Mouse (Mus musculus) left cerebral cortex, postnatal 36 days (tissue): ENCODE data around the gene Tubb2b. TPM values are rescaled to one million over a fixed set of nuclear protein-coding genes. Genes with fewer than 3 reads are reported as not detected.

Experiments used
- DNase-seq, 2 experiments: peaks; one replicate each; pipeline ENCODE4 v3.0.0; 2021 to 2022; ENCODE audit warnings: low spot score in 2 of 2, mixed read lengths in 1 of 2
- intact Hi-C: fragments of 180-260 bp; cut with DNase I; formaldehyde crosslinking; loops from one replicate; pipeline ENCODE4 v1.15.1; 2025
- total RNA-seq, 2 experiments: library from RNA; stranded (reverse); gene quantifications; 2 replicates each; pipeline ENCODE4 v1.2.3; 2021

Tubb2b gene
- total RNA-seq, 2 experiments from 2014 or later: 174 to 183 TPM

GRCm38 (mm10) chr13:34081926-34082325, 48.3 kb downstream of the Tubb2b start:
- intact Hi-C loops: no loop called here
- no peak for DNase-seq

- no peak for DNase-seq
- intact Hi-C loops: loop anchor here (2.0 kb wide), 1 partner anchor 71 kb away; no protein-coding TSS in a partner anchor
These were observed 50.5 kb downstream of the Tubb2b start for GRCm38 (mm10) chr13:34079801-34080200.

- DNase-seq: no peak
- intact Hi-C loops: loop anchor here (2.0 kb wide), 1 partner anchor 72 kb away; no protein-coding TSS in a partner anchor
These were observed 51.6 kb downstream of the Tubb2b start for GRCm38 (mm10) chr13:34078500-34079280.

DNA sequence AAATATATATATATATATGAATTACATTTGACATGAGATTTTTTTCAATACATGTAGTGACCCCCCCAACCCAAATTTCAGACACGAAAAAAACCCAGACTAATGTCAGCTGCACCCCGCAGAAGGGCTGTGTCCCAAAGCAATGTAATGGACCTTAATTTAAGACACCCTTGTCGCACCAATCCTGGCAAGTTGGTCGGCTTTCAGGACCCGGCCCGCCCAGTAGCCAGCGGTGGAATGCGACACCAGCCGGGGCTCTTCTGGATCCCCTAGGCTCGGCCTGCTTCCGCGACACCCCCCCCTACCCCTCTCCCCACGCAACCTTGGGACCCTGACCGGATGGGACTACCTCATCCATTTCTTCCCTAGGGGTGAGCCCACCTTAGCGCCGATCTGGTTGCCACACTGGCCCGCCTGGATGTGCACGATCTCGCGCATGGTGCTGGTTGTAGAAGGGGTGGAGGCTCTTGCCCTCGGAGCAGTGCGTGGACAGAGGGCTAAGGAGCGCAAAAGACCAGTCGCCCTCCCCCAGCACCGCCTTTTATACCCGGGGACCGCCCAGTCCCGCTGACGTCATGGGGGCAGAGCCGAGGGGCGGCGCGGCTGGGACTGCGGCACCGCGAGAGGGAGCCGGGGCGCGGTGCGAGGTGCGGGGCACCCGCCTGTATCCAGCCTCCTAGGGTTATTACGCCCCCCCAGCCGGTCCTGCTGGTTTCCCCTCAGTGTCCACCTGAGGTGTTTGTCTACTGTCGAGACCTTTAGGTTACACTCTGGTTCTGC, 52.6 kb downstream of the Tubb2b start, which contains the start of gene Tubb2a:
TSS of gene Tubb2a (minus strand) at position 516 of the 780 bp plus-strand sequence.
- intact Hi-C loops: loop anchor here (2.0 kb wide), 2 partner anchors 53 to 73 kb away; partner anchors contain the start of gene Tubb2b
- DNase-seq: peak; percentile 91 to 92

Other genes starting within 250 kb of the Tubb2b start
- under 1 TPM; 0.47 to 0.68 TPM for gene Serpinb6c, start 224.8 kb downstream of the Tubb2b start, total RNA-seq
- 1 to 10 TPM; 5.7 to 8.4 TPM for gene Nqo2, start 165.8 kb downstream of the Tubb2b start, total RNA-seq
- gene Ripk1, start 128.1 kb downstream of the Tubb2b start, total RNA-seq: 1 to 10 TPM; 5.6 to 5.8 TPM
- 10 to 100 TPM; 34.8 to 38.9 TPM for gene Serpinb6a, start 127.7 kb downstream of the Tubb2b start, total RNA-seq
- gene Bphl, start 92.9 kb downstream of the Tubb2b start, total RNA-seq: 10 to 100 TPM; 39.7 to 40.5 TPM
- 100 to 1,000 TPM; 839 to 952 TPM for gene Tubb2a, start 52.5 kb downstream of the Tubb2b start, total RNA-seq
- gene Psmg4, start 32.5 kb upstream of the Tubb2b start, total RNA-seq: 10 to 100 TPM; 19.4 to 20.5 TPM
- 10 to 100 TPM; 50.0 to 59.4 TPM for gene Slc22a23, start 214.7 kb upstream of the Tubb2b start, total RNA-seq